Mouse (Mus musculus) Patski (cell line): ENCODE measurements around the gene Acot2. TPM values are rescaled to one million over a fixed set of nuclear protein-coding genes. Genes with fewer than 3 reads are reported as not detected.
A peak's percentile ranks its signal among the peaks of the same experiment; 100 is the strongest.
"Not testable (repeated sequence)": the region's sequence is repeated elsewhere in the genome, so short reads cannot be mapped to it uniquely, and the experiment has no call there.

Experiments used
- ATAC-seq: fragments of 100-300 bp; one replicate; pipeline ENCODE4 v1.8.0; 2021
- CTCF ChIA-PET: fragments of 350-600 bp; sonication (Branson Sonifier 250); formaldehyde crosslinking; loops from one replicate; lab custom pipeline; 2022; ENCODE audit warnings: inconsistent platforms; lab: Charles Lee
- POLR2A ChIA-PET: fragments of 350-600 bp; sonication (Branson Sonifier 250); formaldehyde crosslinking; loops from one replicate; lab custom pipeline; 2022; ENCODE audit warnings: antibody characterized with exemption, inconsistent platforms; lab: Charles Lee
- DNase-seq: peaks from one replicate; pipeline ENCODE4 v3.0.0-alpha.2; 2011; ENCODE audit warnings: low read depth, low spot score
- H3K27me3 ChIP-seq: fragments of 371-371 bp; one replicate; pipeline ENCODE4 v1.5.1; 2021
- CTCF ChIP-seq: fragments of 100-300 bp; IDR thresholded peaks from one replicate; pipeline ENCODE4 v1.5.1; 2021
- in situ Hi-C: fragments of 300-500 bp; cut with MboI; formaldehyde crosslinking; loops from 3 replicates; pipeline ENCODE4 v1.11.1; 2018; ENCODE audit warnings: low pct_unique_long_range_greater_than_20kb, mixed read lengths
- polyA plus RNA-seq: library from polyadenylated mRNA; unstranded; gene quantifications from one replicate; pipeline ENCODE4 v1.2.3, GENCODE M21; 2021

The Acot2 gene
- polyA plus RNA-seq, 1 experiment from 2014 or later, result 33.7 TPM

DNA sequence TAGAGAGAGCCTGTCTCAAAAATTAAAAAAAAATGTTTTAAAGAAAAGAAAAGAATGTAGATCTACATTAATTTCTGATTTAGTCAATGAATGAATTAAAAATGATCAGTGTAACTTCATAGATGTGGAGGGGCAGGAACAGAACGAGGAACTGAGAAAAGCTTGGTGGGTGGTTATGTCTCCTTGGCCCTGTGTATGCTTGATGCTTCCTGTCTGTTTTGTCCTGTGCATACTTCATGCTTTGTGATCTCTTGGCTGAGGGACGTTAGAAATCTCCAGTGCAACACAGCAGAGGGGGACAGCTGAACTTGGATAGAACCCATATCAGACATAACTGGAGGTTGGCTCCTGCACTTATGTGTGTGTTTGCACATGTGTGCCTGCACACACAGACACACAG lies 9.6 kb downstream of the Acot2 start:
- CTCF ChIA-PET, result no interaction called here
- in situ Hi-C loops, result no loop called here
- TF ChIP-seq CTCF, result no peak
- POLR2A ChIA-PET, result interaction anchor here (0.6 kb wide), 1 partner anchor 29 kb away, joined by 3 read pairs; no protein-coding TSS in a partner anchor
- DNase-seq (no peak), ATAC-seq (no peak)
- H3K27me3 ChIP-seq, result no peaks in the 10 kb centered on the region

DNA sequence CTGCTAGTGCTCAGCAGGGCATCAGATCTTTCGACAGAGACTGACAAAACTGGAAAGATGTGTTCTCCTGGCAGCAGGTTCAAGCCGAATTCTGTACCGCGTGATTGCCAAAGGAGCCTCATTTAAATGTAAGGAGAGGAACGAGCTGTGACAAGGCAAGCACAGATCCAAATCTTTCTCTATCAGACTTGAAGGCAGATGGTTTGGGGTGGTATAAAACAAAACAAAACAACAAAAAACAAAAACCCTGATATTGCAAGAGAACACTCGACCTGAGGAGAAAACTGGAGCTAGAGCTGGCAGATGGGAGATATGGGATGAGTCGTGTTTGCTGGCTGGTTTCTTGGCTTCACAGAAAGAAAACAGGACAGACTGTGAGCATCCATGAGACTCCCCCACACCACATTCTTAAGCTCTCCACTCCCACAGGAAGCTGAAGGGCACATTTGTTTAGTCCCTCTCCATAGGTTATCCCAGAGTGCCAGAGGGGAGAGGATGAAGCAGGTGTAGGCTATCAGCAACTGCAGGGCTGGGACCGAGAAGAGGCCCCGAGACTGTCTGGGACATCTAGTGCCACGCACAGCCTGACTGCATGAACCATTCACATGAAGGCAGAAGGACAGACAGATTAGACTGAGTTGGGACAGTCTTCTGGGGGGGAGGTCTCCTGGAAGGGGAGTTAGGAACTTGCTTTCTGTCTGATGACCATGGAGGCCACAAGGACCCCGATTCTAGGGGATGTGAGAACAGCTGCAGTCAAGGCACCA lies 10.9 kb downstream of the Acot2 start:
- ATAC-seq, result no peak
- TF ChIP-seq CTCF, result no peak
- ChIA-PET CTCF (interaction anchor here (2.0 kb wide), 1 partner anchor 11 kb away, joined by 10 read pairs; the partner anchor contains the start of gene Acot2), POLR2A (no interaction called here)
- no peak for DNase-seq
- no peaks in the 10 kb centered on the region for H3K27me3 ChIP-seq
- in situ Hi-C loops, result no loop called here

DNA sequence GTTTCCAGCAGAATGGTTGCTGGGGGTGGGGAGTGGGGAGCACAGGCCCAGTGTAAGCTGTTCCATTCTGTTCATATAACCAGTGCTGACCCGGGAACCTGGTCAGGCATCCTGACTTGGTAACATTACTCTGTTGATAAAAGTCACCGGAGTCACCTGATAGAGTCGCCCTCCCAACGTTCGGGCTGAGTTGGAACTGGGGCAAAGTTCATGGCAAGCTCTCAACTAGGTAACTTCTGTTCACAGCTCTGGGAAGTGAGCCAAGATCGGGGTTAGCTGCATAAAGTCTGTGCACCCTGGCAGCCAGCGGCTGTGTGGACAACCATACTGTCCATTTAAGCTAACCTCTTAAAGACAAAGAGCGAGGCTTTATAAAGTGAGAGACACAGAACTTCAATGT lies 11.6 kb downstream of the Acot2 start:
- CTCF ChIA-PET, result interaction anchor here (1.2 to 2.0 kb wide), 2 partner anchors 11 to 25 kb away, joined by 3 to 10 read pairs; partner anchors contain the start of gene Acot2
- in situ Hi-C loops, DNase-seq, ATAC-seq, POLR2A ChIA-PET, H3K27me3 ChIP-seq: not testable (repeated sequence)

DNA sequence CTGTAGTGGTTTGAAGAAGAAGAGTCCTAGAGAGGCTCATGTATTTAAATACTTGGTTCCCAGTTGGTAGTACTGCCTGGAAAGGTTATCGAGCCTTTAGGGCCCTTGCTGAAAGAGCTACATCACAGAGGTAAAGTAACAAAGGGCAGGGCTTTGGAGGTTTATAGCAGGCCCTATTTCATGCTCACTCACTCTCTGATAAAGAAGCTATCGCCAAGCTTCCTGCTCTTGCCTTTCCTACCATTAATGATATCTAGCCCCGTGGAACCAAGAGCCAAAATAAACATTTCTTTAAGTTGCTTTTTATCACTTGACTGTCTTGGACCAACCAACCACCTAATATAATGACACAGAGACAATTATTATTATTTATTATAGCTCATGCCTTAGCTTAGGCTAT lies 12.8 kb downstream of the Acot2 start:
- TF ChIP-seq CTCF, result no peak
- no peaks in the 10 kb centered on the region for H3K27me3 ChIP-seq
- ChIA-PET POLR2A (no interaction called here), CTCF (interaction anchor here (0.8 to 2.0 kb wide), 4 partner anchors 13 to 62 kb away, joined by 3 to 10 read pairs (median 4); partner anchors contain the start of gene Acot2)
- DNase-seq, result no peak
- in situ Hi-C loops, result no loop called here
- no peak for ATAC-seq

DNA sequence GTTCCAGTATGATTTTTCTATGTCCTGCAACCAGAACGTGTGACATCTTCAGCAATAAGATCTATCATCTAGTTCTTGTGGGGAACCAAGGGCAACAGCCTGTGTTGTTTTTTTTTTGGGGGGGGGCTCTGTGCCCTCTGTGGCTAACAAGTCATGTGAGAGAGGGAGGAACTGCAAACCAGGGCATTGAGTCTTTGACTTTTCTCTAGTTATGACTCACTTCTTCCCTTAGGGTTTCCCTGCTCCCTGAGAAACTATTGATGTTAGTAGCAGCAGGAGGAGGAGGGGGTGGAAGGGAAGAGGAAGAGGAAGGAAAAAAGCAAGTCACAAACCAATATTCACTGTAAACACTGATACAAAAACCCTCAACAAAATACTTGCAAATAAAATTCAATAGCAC lies 16.2 kb downstream of the Acot2 start:
- no peaks in the 10 kb centered on the region for H3K27me3 ChIP-seq
- no peak for TF ChIP-seq CTCF
- CTCF ChIA-PET, result no interaction called here
- POLR2A ChIA-PET, result no interaction called here
- DNase-seq (no peak), ATAC-seq (no peak)
- in situ Hi-C loops, result no loop called here

DNA sequence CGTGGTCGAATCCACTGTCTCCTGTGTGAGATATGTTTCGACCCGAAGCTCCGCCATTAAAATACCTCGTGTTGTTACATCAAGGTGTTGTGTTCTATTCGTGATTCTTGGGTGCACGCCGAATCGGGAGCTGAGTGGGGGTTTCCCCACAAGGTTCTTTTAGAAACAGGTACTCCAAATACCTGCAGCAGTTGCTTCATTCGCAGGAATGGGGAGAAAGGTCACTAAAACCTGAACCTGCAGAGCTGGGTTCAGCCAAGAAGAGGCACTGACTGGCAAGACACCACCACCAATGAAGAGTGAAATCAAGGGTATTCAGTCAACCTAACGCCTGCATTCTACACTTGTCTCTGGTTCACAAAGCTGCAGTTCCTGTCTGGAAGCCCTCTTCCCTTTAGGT lies 20.6 kb downstream of the Acot2 start:
- ChIA-PET CTCF (no interaction called here), POLR2A (no interaction called here)
- H3K27me3 ChIP-seq, result no peaks in the 10 kb centered on the region
- no peak for DNase-seq
- in situ Hi-C loops, result no loop called here
- TF ChIP-seq CTCF, result no peak
- ATAC-seq, result no peak

DNA sequence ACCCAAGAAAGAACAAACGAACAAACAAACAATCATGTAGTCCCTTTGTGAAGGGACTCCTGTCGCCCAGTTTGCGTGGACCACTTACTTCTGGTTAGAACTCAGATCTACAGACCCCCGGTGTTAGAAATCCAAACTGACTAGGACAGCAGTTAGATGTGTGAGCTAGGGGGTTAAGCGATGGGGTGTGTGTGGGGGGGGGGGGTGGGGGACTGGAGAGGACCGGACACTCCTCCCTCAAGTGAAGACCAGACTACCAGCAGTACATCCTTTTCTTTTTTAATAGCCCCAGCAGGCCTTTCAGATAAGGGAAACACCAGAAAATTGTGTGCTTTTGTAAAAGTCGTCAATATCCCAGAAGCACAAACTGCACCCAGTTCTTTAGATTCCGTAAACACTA lies 21.1 kb downstream of the Acot2 start:
- no peak for TF ChIP-seq CTCF
- CTCF ChIA-PET, result no interaction called here
- H3K27me3 ChIP-seq, result no peaks in the 10 kb centered on the region
- no peak for DNase-seq
- POLR2A ChIA-PET, result no interaction called here
- no peak for ATAC-seq
- in situ Hi-C loops, result no loop called here

DNA sequence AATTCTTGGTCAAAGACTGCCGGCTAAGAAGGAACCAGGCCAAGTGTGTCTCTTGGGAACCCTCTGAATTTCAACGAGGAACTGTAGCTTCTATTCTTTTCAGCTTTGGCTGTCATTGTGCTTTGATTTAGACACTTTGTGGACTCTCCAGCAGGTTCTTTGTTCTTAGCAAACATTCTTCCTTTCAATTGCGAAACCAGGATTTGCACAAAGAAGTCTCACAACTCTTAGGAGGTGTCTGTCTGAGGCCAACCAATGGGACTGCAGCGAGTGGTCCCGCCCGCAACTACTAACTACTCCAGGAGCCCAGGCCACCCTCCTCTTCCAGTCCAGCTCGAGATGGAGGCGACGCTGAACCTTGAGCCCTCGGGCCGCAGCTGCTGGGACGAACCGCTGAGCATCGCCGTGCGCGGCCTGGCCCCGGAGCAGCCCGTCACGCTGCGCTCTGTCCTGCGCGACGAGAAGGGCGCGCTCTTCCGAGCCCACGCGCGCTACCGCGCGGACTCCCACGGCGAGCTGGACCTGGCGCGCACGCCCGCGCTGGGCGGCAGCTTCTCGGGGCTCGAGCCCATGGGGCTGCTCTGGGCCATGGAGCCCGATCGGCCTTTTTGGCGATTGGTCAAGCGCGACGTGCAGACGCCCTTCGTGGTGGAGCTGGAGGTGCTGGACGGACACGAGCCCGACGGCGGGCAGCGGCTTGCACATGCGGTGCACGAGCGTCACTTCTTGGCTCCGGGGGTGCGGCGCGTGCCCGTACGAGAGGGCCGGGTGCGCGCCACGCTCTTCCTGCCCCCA lies 21.7 kb downstream of the Acot2 start, which contains the start of gene Acot1:
Acot1 (plus strand) TSS at position 320 of the 795 bp plus-strand sequence.
- in situ Hi-C loops, DNase-seq, POLR2A ChIA-PET, H3K27me3 ChIP-seq, ATAC-seq, CTCF ChIA-PET: not testable (repeated sequence)

DNA sequence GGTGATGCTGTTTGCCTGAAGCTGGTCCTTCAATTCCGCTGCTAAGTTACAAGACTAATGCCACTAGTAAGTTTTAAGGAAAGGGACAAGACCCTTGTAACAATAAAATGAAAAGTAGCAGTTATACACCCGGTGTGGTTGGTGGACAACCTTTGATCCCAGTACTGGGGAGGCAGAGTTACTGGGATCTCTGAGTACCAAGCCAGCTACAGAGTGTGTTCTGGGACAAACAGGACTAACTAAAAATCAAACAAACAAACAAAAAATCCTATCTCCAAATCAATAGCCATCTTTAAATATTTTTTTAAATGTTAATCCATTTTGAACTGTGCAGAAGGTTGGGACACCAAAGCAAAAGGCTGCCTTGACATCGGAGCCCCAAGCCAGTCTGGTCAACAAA lies 22.5 kb downstream of the Acot2 start:
- ATAC-seq, result no peak
- POLR2A ChIA-PET, result no interaction called here
- in situ Hi-C loops, result no loop called here
- CTCF ChIA-PET, result interaction anchor here (0.6 to 1.9 kb wide), 2 partner anchors 23 to 29 kb away, joined by 4 to 6 read pairs; partner anchors contain the start of gene Acot2
- no peaks in the 10 kb centered on the region for H3K27me3 ChIP-seq
- DNase-seq, result no peak
- no peak for TF ChIP-seq CTCF

DNA sequence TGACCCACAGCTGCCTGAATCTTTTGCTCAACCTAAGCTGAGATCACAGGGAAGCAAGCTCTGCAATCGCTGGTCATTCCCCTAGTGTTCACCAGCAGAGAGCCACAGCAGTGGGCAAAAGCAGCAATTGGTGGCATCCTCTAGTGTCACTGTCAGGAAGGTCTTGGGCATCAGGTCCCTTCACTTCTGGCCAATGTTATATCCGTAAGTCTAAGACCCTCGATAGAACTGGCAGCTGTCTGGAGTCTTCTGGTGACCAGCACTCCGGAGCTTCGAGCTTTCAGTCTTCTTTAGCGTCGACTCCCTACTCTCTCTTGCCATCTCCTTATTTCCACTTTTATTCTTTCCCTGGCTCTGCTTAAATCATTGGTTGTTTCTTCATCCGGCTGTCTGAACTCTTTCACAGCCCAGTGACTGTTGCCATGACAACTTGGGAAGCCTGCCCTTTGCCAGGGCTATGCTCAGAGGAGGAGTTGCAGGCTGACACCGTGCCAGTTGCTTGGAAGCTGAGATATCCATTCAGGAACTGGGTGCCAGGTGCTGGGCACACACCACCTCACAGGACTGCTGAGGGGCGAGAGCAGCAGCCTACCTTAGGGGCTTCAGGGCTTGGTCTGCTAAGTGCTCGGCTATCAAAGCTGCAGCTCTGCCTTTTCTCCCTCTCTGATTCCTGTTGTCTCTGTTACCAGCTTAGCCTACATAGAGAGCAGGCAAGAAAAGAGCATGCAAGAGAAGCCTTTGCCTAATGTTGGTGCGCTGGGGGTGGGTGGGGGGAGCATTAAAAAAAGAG lies 23.8 kb downstream of the Acot2 start:
- DNase-seq (no peak), ATAC-seq (peak; percentile 65)
- in situ Hi-C loops, result no loop called here
- H3K27me3 ChIP-seq, result no peaks in the 10 kb centered on the region
- CTCF ChIA-PET, result interaction anchor here (1.0 to 1.9 kb wide), 2 partner anchors 20 to 24 kb away, joined by 4 to 6 read pairs; partner anchors contain the start of gene Acot2
- TF ChIP-seq CTCF, result no peak
- POLR2A ChIA-PET, result interaction anchor here (0.5 to 1.2 kb wide), 2 partner anchors 23 to 298 kb away, joined by 3 read pairs; no protein-coding TSS in a partner anchor
